Mouse (Mus musculus) lung, adult 2 months (tissue): ENCODE measurements around the gene Trmt112.

Source experiments
- CTCF ChIP-seq: fragments of 200-500 bp; IDR thresholded peaks from 2 replicates; pipeline ENCODE4 v1.5.1; 2011; ENCODE audit warnings: mild to moderate bottlenecking, low read length, control low read depth; ENCODE audit not compliant: insufficient read depth
- POLR2A ChIP-seq: fragments of 200-500 bp; IDR thresholded peaks from 2 replicates; pipeline ENCODE4 v1.6.1; 2011; ENCODE audit warnings: low read depth, mild to moderate bottlenecking, control low read depth, low read length, borderline replicate concordance; ENCODE audit errors: extremely low read depth

- TF ChIP-seq CTCF (no peak), POLR2A (no peak)
Measured at GRCm38 (mm10) chr19:6915276-6915675, 5.8 kb downstream of the Trmt112 start.
